In genomic region chr8:84752734-84753582, GRCm38 (mm10) we compare ENCODE assay signal across 15 mouse cellular contexts. TPM values are rescaled to one million over a fixed set of nuclear protein-coding genes. Genes with fewer than 3 reads are reported as not detected.
DNase-seq lines count a peak whose midpoint lies in the region; ATAC-seq and TF ChIP-seq lines count a peak whose summit lies in the region.
"Had no signal": no experiment of that assay in that cellular context is flagged by ENCODE, and none has a peak within 500 bp of the region (broad histone marks: within the 10 kb centered on the region; RNA-seq: fewer than 3 reads in every experiment).

No protein-coding gene starts in this region.

- no peak for TF ChIP-seq POLR2A in heart, adult 2 months (IDR thresholded peaks at IDR 0.05; ENCODE audit: insufficient read depth, low read depth, low read length)

- no peak overlapping the region for H3K4me3 ChIP-seq in heart, embryonic 11.5 days (ENCODE audit: low read depth, low read length)
- H3K4me3 ChIP-seq in heart, adult 2 months, result no peak overlapping the region
- H3K4me3 ChIP-seq in lung, embryonic 15.5 days, result no peak overlapping the region
- no peak overlapping the region for H3K4me3 ChIP-seq in intestine, embryonic 16.5 days (ENCODE audit: low read length)
- no peak overlapping the region for H3K4me3 ChIP-seq in midbrain, embryonic 10.5 days

- 66% methylated on average over 6 of the region's 6 CpGs for WGBS in heart, embryonic 11.5 days (ENCODE audit: insufficient replicate concordance)
- WGBS in heart, adult 2 months, result 89% methylated on average over 6 of the region's 6 CpGs
- 72% methylated on average over 6 of the region's 6 CpGs for WGBS in lung, embryonic 15.5 days
- WGBS in intestine, embryonic 16.5 days, result 76% methylated on average over 6 of the region's 6 CpGs
- 78% methylated on average over 6 of the region's 6 CpGs for WGBS in midbrain, embryonic 10.5 days

- peak overlapping the region; percentile 0; the same call in 1 of the 2 replicates for H3K9ac ChIP-seq in heart, embryonic 11.5 days (ENCODE audit: low read depth, low read length)
- no peak overlapping the region for H3K9ac ChIP-seq in heart, adult 2 months (ENCODE audit: low read depth, low read length)
- no peak overlapping the region for H3K9ac ChIP-seq in lung, embryonic 15.5 days
- no peak overlapping the region for H3K9ac ChIP-seq in intestine, embryonic 16.5 days (ENCODE audit: low read depth, low read length)

- no peak for TF ChIP-seq EP300 in heart, adult 2 months (IDR thresholded peaks at IDR 0.05; ENCODE audit: insufficient read depth, low read depth, low read length)

- TF ChIP-seq CTCF in heart, adult 2 months (IDR thresholded peaks at IDR 0.05), result no peak

- H3K27me3 ChIP-seq in heart, embryonic 11.5 days (ENCODE audit: control insufficient read depth, insufficient read depth, low read length), result peaks cover 40% of the 10 kb centered on the region
- no peaks in the 10 kb centered on the region for H3K27me3 ChIP-seq in heart, adult 2 months (ENCODE audit: control insufficient read depth, insufficient read depth, low read length)
- H3K27me3 ChIP-seq in lung, embryonic 15.5 days, result no peaks in the 10 kb centered on the region
- peaks cover 4% of the 10 kb centered on the region; the same call in 1 of the 2 replicates for H3K27me3 ChIP-seq in intestine, embryonic 16.5 days (replicated peaks; ENCODE audit: control insufficient read depth, insufficient read depth, low read length)
- peaks cover 100% of the 10 kb centered on the region for H3K27me3 ChIP-seq in midbrain, embryonic 10.5 days (ENCODE audit: low read depth, poor library complexity, severe bottlenecking)

- intact Hi-C loops in heart, adult 2 months (cut with DNase I), result no loop called here

- H3K36me3 ChIP-seq in heart, embryonic 11.5 days (ENCODE audit: control insufficient read depth, insufficient read depth, low read length), result no peaks in the 10 kb centered on the region
- H3K36me3 ChIP-seq in heart, adult 2 months (ENCODE audit: control insufficient read depth, insufficient read depth, low read length), result no peaks in the 10 kb centered on the region
- H3K36me3 ChIP-seq in lung, embryonic 15.5 days, result peaks cover 30% of the 10 kb centered on the region
- H3K36me3 ChIP-seq in intestine, embryonic 16.5 days (ENCODE audit: control insufficient read depth, insufficient read depth, low read length), result no peaks in the 10 kb centered on the region
- H3K36me3 ChIP-seq in midbrain, embryonic 10.5 days, result no peaks in the 10 kb centered on the region

- no peak for DNase-seq in heart, adult 2 months
- no peak for DNase-seq in lung, postnatal 4 days
- DNase-seq in midbrain, embryonic 10.5 days (ENCODE audit: low spot score), result no peak
- DNase-seq in adrenal gland, postnatal 4 days (ENCODE audit: low spot score in 2 of 2), result no peak
- DNase-seq: adrenal gland, postnatal 25 days; cerebellum, postnatal 36 days; heart, adult 18-20 months; kidney, adult 18-20 months; kidney, postnatal 25 days; left cerebral cortex, postnatal 4 days; right cerebral cortex, postnatal 4 days had no signal

- H3K27ac ChIP-seq in heart, embryonic 11.5 days (ENCODE audit: low read depth, low read length), result no peak overlapping the region
- no peak overlapping the region for H3K27ac ChIP-seq in heart, adult 2 months
- no peak overlapping the region for H3K27ac ChIP-seq in lung, embryonic 15.5 days
- no peak overlapping the region for H3K27ac ChIP-seq in intestine, embryonic 16.5 days (ENCODE audit: low read length)
- no peak overlapping the region for H3K27ac ChIP-seq in midbrain, embryonic 10.5 days (replicated peaks)

- ATAC-seq in heart, embryonic 11.5 days (replicated peaks; ENCODE audit: insufficient number of reproducible peaks, low FRiP score, low TSS enrichment), result peak; percentile 70; the same call in 1 of the 2 replicates
- 0 out of 2 replicates have a peak, but pooled peaks have one; percentile 23 for ATAC-seq in lung, embryonic 15.5 days (ENCODE audit: borderline replicate concordance, extremely low read depth, low FRiP score, low TSS enrichment)
- ATAC-seq in intestine, embryonic 16.5 days, result peak; percentile 80
- ATAC-seq: lung, postnatal 0 days had no signal

- peaks cover 4% of the 10 kb centered on the region for H3K79me2 ChIP-seq in heart, adult 2 months (replicated peaks; ENCODE audit: control insufficient read depth, insufficient read depth, low read length)

- peaks cover 17% of the 10 kb centered on the region for H3K4me1 ChIP-seq in heart, embryonic 11.5 days (ENCODE audit: control insufficient read depth, insufficient read depth, low read length)
- peaks cover 7% of the 10 kb centered on the region; the same call in 1 of the 2 replicates for H3K4me1 ChIP-seq in heart, adult 2 months (ENCODE audit: control insufficient read depth, insufficient read depth, low read length)
- peaks cover 21% of the 10 kb centered on the region; the same call in 1 of the 2 replicates for H3K4me1 ChIP-seq in lung, embryonic 15.5 days
- peaks cover 18% of the 10 kb centered on the region for H3K4me1 ChIP-seq in intestine, embryonic 16.5 days (ENCODE audit: control insufficient read depth, insufficient read depth, low read length)
- H3K4me1 ChIP-seq in midbrain, embryonic 10.5 days, result 0 out of 2 replicates have a peak, but pooled peaks cover 13% of the 10 kb centered on the region

- H3K4me2 ChIP-seq in heart, embryonic 11.5 days, result no peak overlapping the region
- no peak overlapping the region for H3K4me2 ChIP-seq in lung, embryonic 15.5 days
- no peak overlapping the region for H3K4me2 ChIP-seq in intestine, embryonic 16.5 days (ENCODE audit: low read depth, low read length)

- H3K9me3 ChIP-seq in heart, embryonic 11.5 days (replicated peaks; ENCODE audit: control insufficient read depth, low read length), result no peaks in the 10 kb centered on the region
- no peaks in the 10 kb centered on the region for H3K9me3 ChIP-seq in lung, embryonic 15.5 days
- H3K9me3 ChIP-seq in intestine, embryonic 16.5 days (ENCODE audit: control insufficient read depth, low read length), result no peaks in the 10 kb centered on the region
- no peaks in the 10 kb centered on the region for H3K9me3 ChIP-seq in midbrain, embryonic 10.5 days (replicated peaks)

RNA-seq across cellular contexts. Expression of gene G430095P16Rik, which starts 30.2 kb away (rescaled TPM):
- polyA plus RNA-seq in heart, embryonic 11.5 days (2014; fragmentation: Nextera tagmentation; extraction: Ambion mirVana), result 3.4 and 5.4 TPM in 2 replicates
- total RNA-seq in heart, adult 2 months (2021), result under 1 TPM in 1 of 2 experiments, not detected in 1; 0.55 TPM
- polyA plus RNA-seq in heart, adult 2 months (2012; rRNA removed), result 0.70 TPM in 1 of 2 replicates, not detected in the other
- 3.4 and 4.4 TPM in 2 replicates for polyA plus RNA-seq in lung, embryonic 15.5 days (2015; fragmentation: Nextera tagmentation; extraction: Ambion mirVana)
- 2.0 and 2.6 TPM in 2 replicates for polyA plus RNA-seq in intestine, embryonic 16.5 days (2015; fragmentation: Nextera tagmentation; extraction: Ambion mirVana)
- 1.1 and 1.4 TPM in 2 replicates for polyA plus RNA-seq in midbrain, embryonic 10.5 days (2016; fragmentation: Nextera tagmentation; extraction: Ambion mirVana)
- total RNA-seq in adrenal gland, postnatal 4 days (2021), result 1 to 10 TPM; 1.2 TPM
- total RNA-seq: adrenal gland, postnatal 25 days; left cerebral cortex, postnatal 4 days had no signal

RNA-seq across cellular contexts. Expression of gene Nfix, which starts 47.2 kb away (rescaled TPM):
- 6.1 and 7.6 TPM in 2 replicates for polyA plus RNA-seq in heart, embryonic 11.5 days (2014; fragmentation: Nextera tagmentation; extraction: Ambion mirVana)
- 100 to 1,000 TPM; 274 to 297 TPM for total RNA-seq in heart, adult 2 months (2021)
- polyA plus RNA-seq in heart, adult 2 months (2012; rRNA removed), result 49.0 and 68.7 TPM in 2 replicates
- 39.2 and 42.7 TPM in 2 replicates for polyA plus RNA-seq in lung, embryonic 15.5 days (2015; fragmentation: Nextera tagmentation; extraction: Ambion mirVana)
- 9.7 and 11.8 TPM in 2 replicates for polyA plus RNA-seq in intestine, embryonic 16.5 days (2015; fragmentation: Nextera tagmentation; extraction: Ambion mirVana)
- 0.49 and 1.2 TPM in 2 replicates for polyA plus RNA-seq in midbrain, embryonic 10.5 days (2016; fragmentation: Nextera tagmentation; extraction: Ambion mirVana)
- total RNA-seq in adrenal gland, postnatal 4 days (2021), result 100 to 1,000 TPM; 134 to 137 TPM

RNA-seq across cellular contexts. Expression of gene Lyl1, which starts 51.7 kb away (rescaled TPM):
- 19.5 and 22.9 TPM in 2 replicates for polyA plus RNA-seq in heart, embryonic 11.5 days (2014; fragmentation: Nextera tagmentation; extraction: Ambion mirVana)
- 1 to 10 TPM; 3.0 to 3.7 TPM for total RNA-seq in heart, adult 2 months (2021)
- 4.0 and 7.7 TPM in 2 replicates for polyA plus RNA-seq in heart, adult 2 months (2012; rRNA removed)
- 11.9 and 12.1 TPM in 2 replicates for polyA plus RNA-seq in lung, embryonic 15.5 days (2015; fragmentation: Nextera tagmentation; extraction: Ambion mirVana)
- 4.9 and 5.0 TPM in 2 replicates for polyA plus RNA-seq in intestine, embryonic 16.5 days (2015; fragmentation: Nextera tagmentation; extraction: Ambion mirVana)
- 4.8 and 5.8 TPM in 2 replicates for polyA plus RNA-seq in midbrain, embryonic 10.5 days (2016; fragmentation: Nextera tagmentation; extraction: Ambion mirVana)
- total RNA-seq in adrenal gland, postnatal 4 days (2021), result 1 to 10 TPM; 6.5 to 7.2 TPM

Comparison
In these comparisons a context has a peak if more than half of its experiments do, and no peak if none do; other contexts are left out.
1. ATAC-seq: peak in every context shown above with its lines; median percentile 80 in intestine, embryonic 16.5 days; 70 in heart, embryonic 11.5 days; 23 in lung, embryonic 15.5 days.